Mouse (Mus musculus) cerebellum, postnatal 10 days (tissue): ENCODE results near the gene Enc1.
A peak's percentile ranks its signal among the peaks of the same experiment; 100 is the strongest.

ENCODE experiments used
- DNase-seq, 2 experiments: peaks; one replicate each; pipeline ENCODE4 v3.0.0; 2021; ENCODE audit warnings: mixed read lengths in 2 of 2

The Enc1 gene

DNA sequence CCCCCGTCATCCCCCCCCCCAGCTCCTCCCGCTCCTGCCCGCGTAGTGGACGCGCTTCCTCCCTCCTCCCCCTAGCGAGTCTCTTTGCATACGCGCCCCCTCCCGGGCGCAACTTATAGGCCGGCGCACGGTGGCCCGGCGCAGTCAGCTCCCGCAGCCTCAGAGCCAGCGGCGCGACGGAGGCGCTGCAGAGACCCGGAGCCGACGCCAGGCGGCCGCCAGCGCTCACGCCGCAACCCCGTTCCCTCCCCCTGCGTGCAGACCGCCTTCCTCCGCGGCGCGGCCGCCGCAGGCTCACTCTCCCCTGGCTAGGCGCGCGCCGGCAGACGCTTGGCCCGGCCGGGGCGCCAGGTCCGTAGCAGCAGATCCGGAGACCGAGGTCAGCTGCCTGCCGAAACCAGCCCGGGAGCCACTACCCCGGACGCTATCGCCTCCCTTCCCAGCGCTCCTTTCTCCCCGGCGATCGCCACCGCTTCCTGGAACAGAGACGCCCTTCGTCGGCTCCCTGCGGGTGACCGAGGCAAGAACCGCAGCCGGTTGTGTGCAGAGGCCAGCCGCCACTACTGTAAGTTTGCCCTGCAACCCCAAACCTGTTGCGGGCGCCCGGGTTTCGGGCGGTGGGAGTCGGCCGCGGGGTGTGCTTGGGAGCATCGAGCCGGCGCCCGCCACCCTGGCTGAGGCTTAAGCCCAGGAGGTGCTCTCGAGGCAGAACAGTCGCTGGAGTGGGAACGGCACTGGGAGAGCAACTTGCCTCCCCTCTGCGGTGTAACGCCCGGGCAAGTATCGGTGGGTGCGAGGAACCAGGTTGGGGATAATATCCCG, at the start of gene Enc1:
TSS of gene Enc1 (plus strand) at position 141 of the 822 bp plus-strand sequence.
- DNase-seq, result peak; percentile 81 to 87

GRCm38 (mm10) chr13:97192649-97193048, 48.3 kb upstream of the Enc1 start:
- peak; percentile 19 to 26 for DNase-seq

DNA sequence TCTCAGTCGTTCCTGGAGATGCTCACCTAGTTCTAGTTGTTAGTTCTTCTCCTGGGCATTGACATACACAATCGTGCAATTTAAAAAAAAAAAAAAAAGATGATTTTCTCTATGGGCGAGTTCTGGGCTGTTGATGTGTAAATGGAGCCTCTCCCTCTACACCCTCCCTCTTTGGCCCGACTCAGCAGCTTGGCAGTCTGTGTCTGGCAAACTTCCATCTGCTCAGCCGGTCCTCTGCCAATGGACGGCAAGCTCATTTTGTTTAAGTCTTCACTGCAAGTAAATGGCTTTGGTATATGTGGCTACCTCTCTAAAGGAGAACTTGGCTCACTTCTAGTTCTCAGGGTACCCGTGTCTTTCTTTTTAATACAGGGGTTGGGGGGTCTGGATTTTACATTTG, 47.5 kb upstream of the Enc1 start:
- peak; percentile 96 for DNase-seq

GRCm38 (mm10) chr13:97196186-97196924, 44.5 kb upstream of the Enc1 start:
- DNase-seq, result no peak

DNA sequence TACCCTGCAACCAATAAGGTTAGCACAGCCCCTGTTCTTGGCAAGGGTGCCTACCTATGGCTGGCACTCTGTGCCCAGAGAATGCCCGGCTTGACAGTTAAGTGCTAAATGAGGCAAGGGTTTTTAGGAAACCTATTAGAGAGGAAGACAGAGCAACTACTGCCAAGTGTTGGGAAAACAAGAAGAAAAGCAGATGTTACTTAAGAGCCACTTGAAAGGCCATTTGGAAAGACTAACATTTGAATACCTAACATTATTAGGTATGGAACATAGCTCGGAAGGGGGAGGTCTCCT, 44.0 kb upstream of the Enc1 start:
- no peak for DNase-seq

DNA sequence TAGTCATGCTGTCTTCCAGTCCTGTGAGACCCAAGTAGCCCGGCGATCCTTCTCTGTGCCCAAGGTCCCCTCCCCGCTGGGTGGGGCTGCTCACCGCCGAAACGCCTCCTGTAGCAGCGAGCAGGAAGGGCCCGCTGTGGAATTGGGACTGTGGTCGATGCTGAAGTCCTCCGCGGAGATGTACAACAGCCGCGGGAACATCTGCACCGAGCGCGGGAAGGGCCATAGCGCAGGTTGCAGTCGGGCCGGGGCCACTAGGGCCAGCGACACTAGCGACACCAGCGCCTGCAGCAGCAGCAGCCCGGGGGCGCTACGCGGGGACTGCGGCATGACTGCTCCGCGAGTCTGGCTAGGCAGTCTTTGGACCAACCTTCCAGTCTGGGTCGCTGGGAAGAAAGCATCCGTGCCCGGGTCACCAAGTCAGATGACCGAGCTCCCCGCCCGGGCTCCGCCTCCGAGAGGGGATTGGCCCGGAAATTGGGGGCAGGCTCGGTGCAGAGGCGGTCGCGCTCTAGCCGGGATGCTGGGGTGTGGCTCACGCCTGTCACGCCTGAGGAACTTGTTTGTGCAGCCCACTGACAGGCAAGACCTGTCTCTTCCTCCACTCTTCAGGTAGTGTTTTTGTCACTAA, 42.9 kb upstream of the Enc1 start, which contains the start of gene Hexb:
TSS of gene Hexb (minus strand) at position 426 of the 631 bp plus-strand sequence.
- DNase-seq, result peak; percentile 89 to 92

- DNase-seq, result no peak
Measured at GRCm38 (mm10) chr13:97199123-97199522, 41.8 kb upstream of the Enc1 start.

DNA sequence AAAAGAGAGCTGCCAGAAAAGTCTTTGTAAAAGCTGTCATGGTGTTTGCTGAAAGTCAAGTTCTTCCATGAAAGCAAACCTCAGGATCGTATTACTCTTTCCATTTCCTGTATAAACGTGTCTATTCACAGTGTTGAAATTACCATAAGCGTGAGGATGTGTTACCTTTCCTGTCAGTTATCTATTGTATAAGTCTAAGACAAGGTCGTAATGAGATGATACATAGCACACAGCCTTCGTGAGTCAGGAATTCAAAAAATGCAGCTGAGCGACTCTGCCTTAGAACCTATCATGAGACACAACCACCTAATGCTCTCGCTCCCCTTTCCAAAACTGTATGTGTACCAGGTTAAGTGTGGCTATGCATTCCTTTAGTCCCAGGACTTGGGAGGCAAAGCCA, 39.8 kb upstream of the Enc1 start:
- DNase-seq, result no peak

GRCm38 (mm10) chr13:97201896-97202295, 39.0 kb upstream of the Enc1 start:
- no peak for DNase-seq

DNA sequence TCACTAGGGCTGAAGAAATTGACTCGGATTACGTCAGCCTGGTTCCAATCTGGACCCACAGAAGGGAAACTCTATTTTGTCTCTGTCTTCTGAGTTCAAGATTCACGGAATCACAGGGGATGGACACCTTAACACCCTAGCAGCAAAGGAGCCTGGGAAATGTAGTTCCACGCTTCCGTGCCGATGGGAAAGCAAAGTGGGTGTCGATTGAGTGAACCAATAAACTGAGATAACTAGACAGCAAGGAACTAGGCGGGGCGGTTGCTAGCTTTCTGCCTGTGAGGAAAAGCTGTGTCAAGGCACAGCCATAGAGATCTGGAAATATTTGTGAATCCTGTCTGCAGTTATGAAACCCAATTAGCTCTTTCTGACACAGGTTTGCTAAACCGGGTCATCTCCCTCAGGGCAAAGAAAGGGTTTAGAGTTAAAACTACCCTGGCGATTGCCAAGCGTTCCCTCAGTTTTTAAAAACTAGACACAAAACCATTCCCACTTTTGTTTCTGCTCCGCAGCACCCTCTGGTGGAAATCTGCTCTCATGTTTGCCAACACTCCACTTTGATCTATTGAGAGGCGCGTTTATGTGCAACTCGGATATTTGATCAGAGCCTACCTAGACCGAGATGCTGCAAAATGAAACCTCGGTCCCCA, 35.7 kb upstream of the Enc1 start:
- DNase-seq, result peak; percentile 87

DNA sequence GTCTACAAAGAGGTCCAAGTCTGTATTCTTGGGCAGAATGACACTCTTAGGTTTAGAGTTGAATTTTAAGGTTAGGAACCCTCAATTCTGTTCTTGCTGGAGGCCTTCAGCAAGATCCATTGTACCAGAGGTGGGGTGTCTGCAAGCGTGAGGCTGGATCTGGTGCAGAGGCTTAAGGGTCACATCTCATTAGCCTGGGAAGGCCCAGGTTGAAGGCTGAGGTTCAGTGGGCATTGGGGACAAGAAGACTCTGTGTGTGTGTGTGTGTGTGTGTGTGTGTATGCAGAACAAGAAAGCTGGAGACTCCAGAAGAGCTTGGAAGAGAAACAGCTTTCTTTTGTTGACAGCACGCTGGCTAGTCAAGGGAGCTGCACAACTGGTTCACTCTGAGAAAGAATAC, 34.9 kb upstream of the Enc1 start:
- no peak for DNase-seq

GRCm38 (mm10) chr13:97207472-97208111, 33.3 kb upstream of the Enc1 start:
- DNase-seq, result peak in 1 of 2 experiments; percentile 31

DNA sequence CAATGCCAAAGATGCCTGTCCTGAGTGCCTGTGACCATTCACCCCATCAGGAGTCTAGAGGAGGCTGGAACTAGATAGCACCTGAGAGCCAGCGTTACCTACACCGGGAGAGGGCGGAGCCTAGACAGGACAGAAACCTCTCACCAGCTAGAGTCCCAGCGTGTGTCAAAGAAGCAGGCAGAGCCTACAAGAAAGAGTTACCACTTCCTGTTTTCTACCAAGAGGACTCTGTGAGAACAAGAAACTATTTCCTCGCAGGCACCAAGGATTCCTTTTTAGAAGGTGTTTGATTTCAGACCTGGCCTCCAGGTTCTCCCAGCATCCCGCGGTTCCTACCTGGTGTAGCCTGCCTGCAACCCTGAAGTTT, 32.8 kb upstream of the Enc1 start:
- no peak for DNase-seq

GRCm38 (mm10) chr13:97208500-97209010, 32.4 kb upstream of the Enc1 start:
- peak in 1 of 2 experiments; percentile 17 for DNase-seq

- no peak for DNase-seq
Measured at GRCm38 (mm10) chr13:97214583-97215268, 26.2 kb upstream of the Enc1 start.

DNA sequence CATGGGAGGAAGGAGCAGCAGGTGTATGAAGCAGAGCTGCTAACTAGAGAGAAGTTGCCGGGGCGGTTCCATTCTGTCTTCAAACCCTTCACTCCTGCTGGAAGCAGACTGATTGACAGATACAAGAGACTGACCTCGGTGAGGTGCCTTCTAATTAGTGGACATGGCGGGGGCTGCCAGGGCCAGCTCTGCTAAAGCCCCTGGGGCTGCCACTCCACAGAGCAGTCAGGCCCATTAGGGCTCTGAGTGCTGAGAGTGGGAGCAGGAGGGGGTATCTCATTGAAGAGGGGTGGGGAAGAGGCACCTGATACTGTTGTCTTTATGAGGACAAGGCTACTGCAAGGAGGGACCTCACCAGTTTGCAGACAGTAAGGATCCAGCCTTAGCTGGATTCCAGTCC, 25.3 kb upstream of the Enc1 start:
- DNase-seq, result no peak

- DNase-seq, result no peak
Measured at GRCm38 (mm10) chr13:97216196-97216595, 24.7 kb upstream of the Enc1 start.

DNA sequence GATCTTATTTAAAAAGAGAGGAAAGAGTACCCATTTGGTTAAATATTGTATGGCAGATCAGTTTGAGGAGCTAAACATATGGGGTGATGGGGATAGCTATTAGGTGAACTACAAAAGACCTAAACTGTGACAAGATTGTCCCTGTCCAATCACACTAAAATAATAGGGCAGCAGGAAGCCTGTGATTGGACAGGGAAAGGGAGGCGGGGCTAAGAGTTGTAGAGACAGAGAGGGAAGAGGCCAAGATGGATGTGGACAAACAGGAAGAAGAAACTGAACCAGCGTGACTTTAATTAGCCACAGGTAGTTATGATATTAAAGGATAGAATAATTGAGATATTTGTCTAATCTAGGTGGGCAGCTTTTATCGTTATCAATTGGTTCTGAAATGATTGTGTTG, 20.9 kb upstream of the Enc1 start:
- no peak for DNase-seq

DNA sequence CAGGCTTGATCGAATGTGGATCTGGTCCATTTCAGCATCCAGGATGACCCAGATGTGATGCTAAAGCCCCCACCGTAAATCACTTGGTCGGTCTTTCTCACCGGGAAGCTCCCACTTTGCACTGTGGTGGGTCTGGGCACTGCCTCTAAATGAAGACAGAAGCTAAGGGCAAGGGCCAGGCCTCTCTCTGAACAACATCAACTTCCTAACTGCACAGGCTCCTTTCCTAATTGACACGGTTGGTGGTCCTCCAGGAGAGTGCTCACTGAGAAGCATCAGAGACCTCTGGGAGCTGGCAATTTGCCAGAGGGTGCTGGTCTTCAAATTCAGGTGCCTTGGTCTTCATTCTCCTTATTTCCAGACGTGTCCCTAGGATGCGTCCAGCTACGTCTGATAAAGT, 17.0 kb upstream of the Enc1 start:
- DNase-seq, result no peak

GRCm38 (mm10) chr13:97224341-97224982, 16.4 kb upstream of the Enc1 start:
- DNase-seq, result no peak

- DNase-seq, result no peak
Measured at GRCm38 (mm10) chr13:97225130-97225529, 15.8 kb upstream of the Enc1 start.
